Mouse (Mus musculus) cerebellum, adult 11-12 months (tissue): Measurements from ENCODE around the gene Fam19a1.

Source experiments
- DNase-seq: peaks from one replicate; pipeline ENCODE4 v3.0.0; 2022

The Fam19a1 gene

DNA sequence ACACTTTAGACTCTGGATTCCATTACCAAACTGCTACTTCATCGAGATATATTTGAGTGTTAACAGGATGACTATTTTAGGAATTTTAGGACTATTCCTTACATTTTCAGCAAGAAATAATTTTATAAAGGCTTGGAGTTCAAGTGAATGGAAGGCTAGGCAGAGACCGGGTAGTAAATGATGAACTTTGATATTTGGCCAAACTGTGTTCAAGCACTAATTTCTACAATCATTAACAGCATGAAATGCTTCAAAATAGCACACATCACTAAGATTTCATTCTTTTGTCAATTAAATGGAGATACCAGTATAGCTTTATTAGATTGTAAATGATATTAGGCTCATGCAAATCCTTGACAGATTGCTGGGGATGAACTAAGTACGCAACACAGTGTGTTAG lies 329.0 kb downstream of the Fam19a1 start:
- no peak for DNase-seq

DNA sequence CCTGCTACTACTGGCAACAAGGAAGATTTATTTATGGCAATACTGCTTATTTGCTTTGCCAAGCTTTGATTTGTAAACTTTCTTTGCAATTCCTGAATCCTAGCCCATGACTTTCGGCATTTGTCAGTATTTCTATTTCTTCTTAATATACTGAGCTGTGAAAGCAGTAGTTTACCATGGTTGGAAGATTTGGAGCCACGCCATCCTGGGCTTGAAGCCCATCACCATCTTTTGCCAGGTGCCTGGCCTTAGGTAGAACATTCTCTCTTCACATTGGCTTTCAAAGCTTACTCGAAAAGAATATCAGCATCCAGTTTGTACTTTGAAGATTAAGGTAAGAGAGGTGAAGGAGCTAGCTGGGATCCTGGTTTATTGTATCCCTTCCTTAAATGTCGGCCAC lies 334.5 kb downstream of the Fam19a1 start:
- DNase-seq = no peak

DNA sequence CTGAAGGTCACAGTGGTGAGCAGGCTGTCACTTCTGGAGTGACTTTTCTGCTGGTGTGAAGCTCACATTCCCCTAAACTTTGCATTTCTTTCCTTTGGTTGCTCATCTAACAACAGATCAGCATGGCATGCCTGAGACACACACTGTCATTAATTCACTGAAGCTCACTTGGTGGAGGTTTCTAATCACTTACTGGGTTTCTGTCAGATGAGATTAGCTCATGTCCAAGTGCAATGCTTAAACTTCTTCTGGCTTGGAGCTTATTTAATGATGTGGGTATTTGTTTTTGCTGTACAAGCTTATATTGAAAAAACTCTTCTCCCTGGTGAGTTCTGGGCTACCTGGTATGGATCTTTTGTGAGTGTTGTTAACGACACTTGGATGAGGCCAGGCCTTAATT lies 343.3 kb downstream of the Fam19a1 start:
- no peak for DNase-seq

DNA sequence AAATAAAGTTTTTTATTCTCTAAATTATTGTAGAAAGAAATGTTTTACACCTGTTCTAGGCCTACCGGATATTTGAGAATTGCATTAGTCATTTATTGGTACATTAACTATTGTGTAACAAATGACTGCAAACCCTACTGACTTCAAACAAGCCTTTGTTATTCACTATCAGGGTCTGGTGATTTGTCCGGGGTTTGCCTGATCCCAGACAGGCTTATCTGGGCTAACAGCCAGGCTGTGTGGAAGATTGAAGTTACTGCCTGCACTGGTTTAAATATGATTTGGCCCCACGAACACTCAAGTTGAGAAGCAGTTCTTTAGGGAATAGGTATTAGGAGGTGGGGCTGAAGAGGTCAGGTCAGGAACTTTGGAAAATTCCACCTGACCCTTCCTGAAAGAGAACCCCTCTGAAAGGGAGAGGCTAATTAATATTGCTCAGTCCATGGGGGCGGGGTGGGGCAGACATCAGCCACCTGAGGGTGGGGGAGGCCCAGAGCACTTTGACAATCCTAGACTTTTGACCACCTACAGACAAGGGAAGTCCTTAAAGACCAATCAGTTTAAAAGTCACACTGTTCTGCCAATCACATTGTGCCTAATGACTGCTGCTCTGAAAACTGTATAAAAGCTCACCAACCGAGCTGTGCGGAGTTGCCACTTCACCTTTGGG lies 344.8 kb downstream of the Fam19a1 start:
- DNase-seq = no peak

DNA sequence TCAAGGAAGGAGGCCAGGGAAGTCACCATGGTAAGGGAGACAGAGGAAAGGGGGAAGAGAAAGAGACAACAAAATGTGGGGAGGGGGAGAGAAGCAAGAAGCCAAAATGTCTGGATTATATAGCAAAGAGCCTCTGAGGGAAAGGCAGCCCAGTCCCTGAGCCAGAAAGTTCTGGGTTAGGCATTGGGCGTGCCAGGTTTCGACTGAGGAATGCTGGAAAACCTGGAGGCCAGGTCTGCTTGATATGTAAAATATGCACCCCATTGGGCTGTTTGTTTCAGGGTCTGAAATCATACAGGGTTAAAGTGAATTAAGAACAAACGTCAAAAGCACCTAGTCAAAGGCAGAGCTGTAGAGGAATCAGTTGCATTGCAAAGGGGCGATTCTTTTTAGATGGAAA lies 346.1 kb downstream of the Fam19a1 start:
- DNase-seq = no peak

DNA sequence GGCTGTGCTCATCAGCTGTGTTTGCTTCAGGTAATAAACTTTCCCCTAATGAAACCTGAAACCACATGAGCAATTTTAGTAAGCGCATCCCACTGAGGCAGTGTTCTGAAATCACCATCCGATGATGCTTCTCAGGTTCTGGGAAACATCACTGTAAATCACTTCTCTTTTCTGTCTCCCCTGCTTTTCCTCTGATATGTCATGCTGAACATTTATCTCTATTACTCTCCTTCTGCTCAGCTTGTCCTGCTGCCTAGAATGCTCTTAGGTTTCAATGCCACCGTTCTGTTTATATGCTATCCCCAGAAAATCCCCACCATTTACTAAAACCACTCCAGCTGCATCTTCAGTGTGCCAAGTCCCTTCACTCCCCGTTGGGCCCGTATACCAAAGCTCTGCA lies 386.5 kb downstream of the Fam19a1 start:
- no peak for DNase-seq

DNA sequence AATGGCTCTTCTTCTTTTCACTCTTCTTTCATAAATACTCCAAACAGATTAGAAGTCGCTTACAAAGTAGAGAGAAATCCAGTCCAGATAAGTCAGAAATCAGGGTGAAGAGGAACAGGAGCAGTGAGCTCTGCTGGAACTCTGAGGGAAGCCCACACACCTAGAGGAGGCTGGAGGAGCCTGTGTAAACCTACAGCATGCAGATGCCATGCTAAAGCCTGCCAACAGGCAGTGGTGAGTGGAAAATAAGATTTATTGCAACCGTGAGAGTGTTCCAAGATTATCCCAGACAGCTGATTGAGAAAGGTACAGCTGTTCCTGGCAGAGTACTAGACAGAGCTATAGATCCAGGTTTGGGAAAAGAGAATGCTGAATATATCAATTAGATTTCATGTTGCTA lies 428.6 kb downstream of the Fam19a1 start:
- no peak for DNase-seq

DNA sequence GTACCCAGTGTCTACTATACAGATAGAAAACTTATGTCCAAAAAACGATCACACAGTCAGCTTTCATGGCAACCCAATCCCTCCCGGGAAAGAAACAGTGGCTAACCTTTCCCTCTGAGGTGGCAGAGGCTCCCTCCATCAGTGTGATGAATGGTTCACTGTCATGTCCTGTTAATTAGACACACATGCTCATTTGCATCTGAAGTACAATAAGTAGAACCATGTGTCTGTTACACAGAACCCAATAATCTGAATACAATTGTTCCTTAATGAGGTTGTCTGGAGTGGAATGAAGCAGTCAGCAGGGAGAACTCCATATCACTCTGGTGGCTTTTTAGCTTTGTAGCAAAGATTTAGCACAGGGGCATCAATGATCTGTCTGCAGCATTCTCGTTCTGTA lies 431.9 kb downstream of the Fam19a1 start:
- no peak for DNase-seq

DNA sequence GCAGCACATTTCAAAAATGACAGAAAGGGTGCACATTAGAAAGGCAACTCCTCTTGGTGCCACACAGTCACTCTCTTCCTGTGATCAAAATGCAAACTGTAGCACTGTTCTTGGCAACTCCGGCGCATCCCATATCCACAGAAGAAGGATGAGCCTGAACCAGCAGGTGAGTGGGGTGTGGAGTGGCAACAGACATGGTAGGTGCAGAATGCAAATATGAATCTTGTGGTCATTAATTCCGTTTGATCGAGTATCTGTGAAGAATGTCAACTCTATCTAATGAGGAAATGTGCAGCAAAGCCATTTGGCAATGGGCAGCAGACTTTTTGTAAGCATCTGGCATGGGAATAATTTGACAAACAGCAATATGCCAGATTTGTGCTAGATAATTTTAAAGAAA lies 437.5 kb downstream of the Fam19a1 start:
- no peak for DNase-seq

DNA sequence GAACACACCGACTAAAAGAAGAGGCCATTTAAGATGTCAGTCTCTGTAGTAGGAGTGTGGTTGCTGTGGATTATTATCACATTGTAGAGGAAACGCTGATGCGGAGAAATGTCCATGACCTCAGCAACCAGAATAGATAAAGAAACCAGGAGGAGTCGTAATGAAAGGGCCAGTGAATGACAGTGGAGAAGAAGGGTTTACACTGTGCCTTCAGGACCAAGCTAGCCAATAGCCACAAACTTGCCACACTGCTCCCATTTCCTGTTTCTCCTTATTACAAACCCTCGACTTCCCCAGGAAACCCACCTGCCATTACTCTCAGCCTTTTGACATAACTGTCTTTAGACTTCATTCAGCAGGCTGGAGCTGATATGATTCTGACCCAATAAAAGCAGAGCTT lies 465.7 kb downstream of the Fam19a1 start:
- DNase-seq = no peak

DNA sequence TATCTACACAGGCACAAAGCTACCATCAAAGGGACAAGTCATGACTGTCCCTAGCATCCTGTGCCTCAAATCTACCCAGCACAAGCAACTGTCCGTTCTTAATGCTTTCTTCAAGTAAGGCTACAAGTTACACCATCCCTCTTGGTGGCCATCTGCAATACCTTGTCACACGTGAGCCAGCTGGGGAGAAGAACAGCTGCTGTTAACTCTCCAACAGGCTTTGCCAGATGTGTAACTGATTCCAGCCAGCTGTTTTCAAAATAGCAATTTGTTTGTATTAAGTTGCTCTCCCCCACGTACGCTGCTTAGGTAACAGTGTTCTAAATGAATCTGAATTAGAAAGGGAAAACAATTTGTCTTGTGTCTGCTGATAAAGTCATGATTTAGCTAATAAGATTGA lies 467.8 kb downstream of the Fam19a1 start:
- DNase-seq = no peak

DNA sequence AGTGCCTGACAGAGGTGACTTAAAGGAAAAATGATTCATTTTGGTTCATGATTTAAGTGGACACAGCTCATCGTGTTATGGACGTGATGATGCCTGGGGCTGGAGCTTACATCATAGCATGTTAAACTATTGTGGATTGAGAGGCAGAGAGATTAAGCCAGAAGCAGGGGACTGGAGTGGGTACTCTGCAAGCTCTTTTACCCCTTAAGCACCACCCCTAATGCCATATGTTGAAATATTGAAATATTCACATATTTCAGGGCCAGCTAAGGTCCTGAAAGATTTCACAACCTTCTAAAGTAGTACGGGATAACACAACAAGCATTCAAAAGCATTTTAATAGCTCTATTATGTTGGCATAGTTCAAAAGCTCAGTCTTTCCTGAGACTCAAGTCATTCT lies 468.2 kb downstream of the Fam19a1 start:
- DNase-seq = no peak

DNA sequence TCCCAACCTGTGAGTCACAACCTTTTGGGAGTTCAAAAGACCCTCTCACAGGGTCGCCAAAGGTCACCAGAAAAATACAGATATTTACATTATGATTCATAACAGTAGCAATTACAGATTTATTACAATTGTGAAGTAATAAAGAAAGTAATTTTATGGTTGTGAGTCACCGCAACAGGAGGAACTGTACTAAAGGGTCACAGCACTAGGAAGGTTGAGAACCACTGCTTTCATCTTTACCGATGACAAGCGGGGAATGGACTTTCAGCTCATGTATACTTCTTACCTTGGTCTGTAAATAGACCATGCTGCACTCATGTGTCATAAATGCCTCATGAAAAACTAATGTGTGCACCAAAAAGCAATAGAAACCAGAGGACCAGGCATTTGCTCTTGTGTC lies 474.5 kb downstream of the Fam19a1 start:
- DNase-seq = no peak

DNA sequence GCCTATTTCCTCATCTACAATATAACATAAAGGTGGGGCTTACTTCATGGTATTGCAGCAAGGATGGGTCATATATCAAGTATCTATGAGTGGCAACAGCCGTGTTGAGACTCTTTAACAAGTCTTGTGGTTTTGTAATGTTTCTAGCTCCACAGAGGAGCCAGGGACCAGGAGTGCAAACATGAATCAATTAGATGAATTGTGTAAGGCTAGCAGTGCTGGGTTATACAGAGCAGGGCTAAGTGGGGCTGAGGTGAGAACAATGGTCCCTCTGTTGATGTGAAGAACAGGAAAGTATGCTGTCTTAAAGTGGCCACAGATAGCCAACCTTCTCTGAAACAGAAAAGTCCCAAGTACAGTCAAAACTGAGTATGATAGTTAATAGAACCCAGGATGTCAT lies 480.1 kb downstream of the Fam19a1 start:
- DNase-seq = no peak

DNA sequence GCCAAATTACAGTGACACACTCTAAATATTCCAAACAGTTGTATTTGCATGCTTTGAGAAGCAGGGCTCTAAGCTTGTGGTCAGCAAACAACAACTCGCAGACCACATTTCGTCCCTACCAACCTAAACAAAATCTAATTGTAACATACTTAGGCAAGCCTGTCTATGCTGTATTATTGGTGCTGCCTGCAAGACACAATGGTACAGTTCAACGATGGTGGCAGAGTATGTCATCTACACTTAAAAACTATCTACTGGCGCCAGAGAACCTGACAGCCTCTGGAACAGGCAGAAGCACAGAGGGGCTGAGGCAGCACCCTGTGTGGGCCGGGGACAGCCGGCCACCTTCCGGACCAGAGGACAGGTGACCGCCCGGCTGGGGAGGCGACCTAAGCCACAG lies 482.2 kb downstream of the Fam19a1 start:
- DNase-seq = no peak

DNA sequence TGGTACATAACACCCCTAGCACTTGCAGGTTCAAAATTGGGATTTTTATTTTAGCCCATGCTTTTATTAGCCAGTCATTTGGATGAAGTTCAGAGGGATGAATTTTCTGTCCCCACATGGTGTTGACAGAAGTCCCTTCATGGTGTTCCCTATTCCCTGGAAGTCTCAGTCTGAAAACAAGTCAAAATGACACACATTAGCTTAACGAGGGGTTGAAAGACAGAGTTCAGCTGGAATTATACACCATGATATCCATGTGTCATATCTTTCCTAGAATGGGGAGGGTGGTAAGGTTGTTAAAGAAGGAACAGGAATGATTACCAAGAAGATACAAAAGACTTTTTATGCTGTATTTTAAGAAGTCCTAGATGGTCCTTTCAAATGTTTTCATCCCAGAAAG lies 511.2 kb downstream of the Fam19a1 start:
- no peak for DNase-seq

DNA sequence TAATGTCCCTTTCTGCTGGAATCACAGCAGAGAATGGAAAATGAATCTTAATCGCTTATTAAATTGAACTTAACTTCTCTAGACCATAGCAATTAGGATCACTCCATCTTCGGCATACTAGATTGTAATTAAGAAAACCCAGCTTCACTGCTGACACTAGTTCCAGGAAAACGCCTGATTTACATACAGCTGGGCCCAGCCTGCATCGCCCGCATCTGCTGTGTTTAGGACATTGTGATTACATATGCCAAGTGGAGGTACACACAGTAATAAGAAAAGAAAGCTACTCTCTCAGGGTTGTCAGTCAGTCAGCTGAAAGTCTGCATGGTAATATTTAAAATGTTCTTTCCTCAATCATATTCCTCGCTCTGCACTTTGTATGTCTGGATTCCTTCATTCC lies 518.6 kb downstream of the Fam19a1 start:
- DNase-seq = no peak

DNA sequence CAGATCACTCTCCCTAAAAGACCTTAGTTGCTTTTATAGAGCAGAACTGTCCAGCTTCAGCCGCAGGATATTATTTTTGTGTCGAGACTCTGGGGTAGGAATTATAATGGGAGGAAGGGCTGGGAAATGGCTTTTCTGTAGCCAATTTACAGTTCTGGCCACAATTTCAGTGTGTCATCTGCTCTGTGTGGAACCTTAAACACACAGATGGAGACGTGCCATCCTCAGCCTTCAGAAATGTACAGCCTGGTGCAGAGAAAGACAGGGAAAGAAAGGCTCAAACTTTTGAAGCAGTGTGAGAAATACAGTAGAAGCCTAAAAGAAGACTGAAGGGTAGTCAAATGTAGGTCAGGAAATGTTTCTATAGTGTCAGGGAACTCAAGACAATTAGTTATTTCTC lies 519.3 kb downstream of the Fam19a1 start:
- no peak for DNase-seq

DNA sequence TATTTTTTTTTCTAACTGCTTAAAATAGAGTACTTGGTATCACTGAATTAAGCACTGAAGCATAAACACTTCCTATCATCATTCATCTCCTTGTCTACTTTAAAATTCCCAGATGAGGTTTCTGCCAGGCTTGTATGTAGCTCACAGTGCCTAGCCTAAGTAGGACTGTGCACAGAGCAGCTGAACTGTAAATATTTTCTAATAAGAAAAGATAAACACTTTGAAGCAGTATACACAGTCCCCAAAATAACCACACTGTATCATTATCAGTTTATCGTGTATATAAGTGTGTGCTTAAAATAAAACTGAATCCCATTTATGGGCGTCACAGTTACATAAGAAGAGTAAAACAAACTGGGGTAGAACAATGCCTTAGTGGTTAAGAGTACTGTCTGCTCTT lies 522.7 kb downstream of the Fam19a1 start:
- DNase-seq = no peak

DNA sequence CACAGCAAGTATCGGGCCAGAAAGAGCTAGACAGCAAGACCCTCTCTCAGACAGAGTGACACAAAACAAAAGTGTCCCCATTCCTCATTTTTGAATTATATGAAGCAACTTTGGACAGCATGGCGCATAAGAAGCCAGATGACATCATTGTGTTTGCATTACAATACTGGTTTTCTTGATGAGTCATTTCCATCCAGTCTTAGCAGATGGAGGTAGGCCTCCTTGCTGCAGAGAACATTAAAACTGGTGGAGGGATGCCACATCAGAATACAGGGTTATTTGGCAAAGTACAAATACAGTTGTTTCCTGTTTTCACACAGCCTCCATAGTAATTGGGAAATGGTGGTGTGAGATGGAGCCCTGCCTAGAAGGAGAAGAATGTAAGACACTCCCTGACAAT lies 535.8 kb downstream of the Fam19a1 start:
- no peak for DNase-seq

DNA sequence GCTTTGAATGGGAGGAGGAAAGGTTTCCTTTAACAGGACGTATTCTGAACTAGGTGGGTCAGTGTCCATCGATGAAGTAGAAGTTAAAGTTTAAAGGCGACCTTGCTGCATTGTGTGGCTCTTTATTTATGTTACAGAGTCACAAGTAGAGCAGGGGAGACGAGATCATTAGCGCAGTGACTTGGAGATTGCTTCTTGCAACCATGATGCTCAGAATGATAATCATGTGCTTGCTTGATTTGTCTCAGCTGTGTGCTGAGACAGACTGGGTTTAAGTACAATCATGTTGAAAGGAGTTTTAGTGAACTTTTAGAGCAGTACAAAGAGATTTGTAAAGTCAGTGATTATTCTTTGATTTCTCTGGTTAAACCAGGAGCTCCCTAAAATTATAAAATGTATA lies 536.3 kb downstream of the Fam19a1 start:
- no peak for DNase-seq

DNA sequence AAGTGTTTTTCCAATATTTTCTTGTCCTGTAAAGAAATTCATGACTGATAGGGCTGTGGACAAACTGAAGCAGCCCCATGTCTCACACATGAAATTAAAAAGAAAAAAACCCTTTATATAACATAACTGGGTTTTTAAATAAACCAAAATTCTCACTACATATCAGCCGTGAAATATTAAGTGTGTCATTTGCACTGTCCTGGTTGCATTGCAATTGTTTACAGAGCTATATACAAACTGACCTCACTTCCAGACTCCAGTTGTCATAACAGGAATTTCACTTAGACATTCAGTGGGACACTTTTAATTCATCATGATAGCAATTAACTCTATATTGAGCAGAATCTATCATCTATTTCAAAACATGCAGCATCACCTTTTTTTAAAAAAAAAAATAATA lies 553.4 kb downstream of the Fam19a1 start:
- no peak for DNase-seq

DNA sequence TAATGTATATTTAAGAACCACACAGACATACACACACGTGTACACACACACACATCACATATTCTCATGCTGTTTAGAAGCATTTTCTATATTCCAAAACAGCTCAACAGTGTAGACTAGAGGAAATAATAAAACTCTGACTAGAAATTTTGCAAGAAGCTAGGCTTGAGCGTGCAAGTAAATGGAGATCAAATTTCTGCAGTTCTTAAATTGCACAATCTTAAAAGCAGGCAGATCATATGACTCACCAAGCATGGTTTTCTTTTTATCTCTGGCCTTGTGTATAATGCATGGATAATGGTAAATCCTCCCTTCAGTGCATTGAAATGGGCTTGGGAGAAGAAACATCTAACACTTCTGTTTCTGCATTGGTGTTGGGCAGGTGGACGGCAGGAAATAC lies 564.9 kb downstream of the Fam19a1 start:
- no peak for DNase-seq
